Mouse (Mus musculus): ENCODE results near the gene Trim7. TPM values are rescaled to one million over a fixed set of nuclear protein-coding genes. Genes with fewer than 3 reads are reported as not detected.
A peak's percentile ranks its signal among the peaks of the same experiment; 100 is the strongest.
"Not testable (repeated sequence)": the region's sequence is repeated elsewhere in the genome, so short reads cannot be mapped to it uniquely, and the experiment has no call there.

Gene Trim7
- polyA plus RNA-seq, 1 experiment from 2014 or later, result 1.4 TPM

DNA sequence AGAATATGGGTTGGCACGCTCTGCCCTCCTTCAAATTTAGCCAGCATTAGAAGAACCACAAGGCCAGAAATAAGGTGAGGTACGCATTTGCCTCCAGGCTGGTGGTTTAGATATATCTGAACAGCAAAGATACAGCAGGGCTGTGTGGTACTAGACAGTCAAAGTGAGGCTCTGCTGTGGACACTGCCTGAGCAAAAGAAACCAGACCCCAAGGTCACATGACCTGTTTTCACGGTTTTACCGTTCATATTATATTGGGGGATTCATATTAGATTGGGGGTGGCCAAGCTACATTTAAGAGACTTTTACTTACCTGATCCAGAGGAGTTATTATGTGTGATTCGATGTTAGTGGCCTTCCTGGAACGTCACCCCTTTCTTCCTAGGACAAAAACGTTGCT lies 44.8 kb downstream of the Trim7 start:
- ATAC-seq, result no peak
- H3K27ac ChIP-seq (ENCODE audit: low read length), result no peak overlapping the region
- H3K9ac ChIP-seq (replicated peaks; ENCODE audit: low read depth, low read length), result peak overlapping the region; percentile 54
- WGBS, result 32% methylated on average over 7 of the region's 7 CpGs
- peak overlapping the region; percentile 83 for H3K4me2 ChIP-seq (ENCODE audit: low read length)
- H3K36me3 ChIP-seq (ENCODE audit: control insufficient read depth, insufficient read depth), result no peaks in the 10 kb centered on the region
- no peaks in the 10 kb centered on the region for H3K9me3 ChIP-seq (ENCODE audit: control insufficient read depth, low read length)
- H3K4me1 ChIP-seq (replicated peaks; ENCODE audit: control insufficient read depth, insufficient read depth, low read length), result peaks cover 15% of the 10 kb centered on the region
- no peaks in the 10 kb centered on the region; the same call in 1 of the 2 replicates for H3K27me3 ChIP-seq (replicated peaks; ENCODE audit: control insufficient read depth, insufficient read depth, low read length)
- peak overlapping the region; percentile 43 for H3K4me3 ChIP-seq (replicated peaks; ENCODE audit: low read length)

- Histone ChIP-seq H3K4me3 (replicated peaks; ENCODE audit: low read length) (peak within 1 kb of the TSS; percentile 43), H3K9ac (replicated peaks; ENCODE audit: low read depth, low read length) (peak within 1 kb of the TSS; percentile 54), H3K9me3 (ENCODE audit: control insufficient read depth, low read length) (no peaks in the 10 kb centered on the region), H3K36me3 (ENCODE audit: control insufficient read depth, insufficient read depth) (no peaks in the 10 kb centered on the region), H3K4me1 (replicated peaks; ENCODE audit: control insufficient read depth, insufficient read depth, low read length) (peaks cover 15% of the 10 kb centered on the region), H3K27me3 (replicated peaks; ENCODE audit: control insufficient read depth, insufficient read depth, low read length) (no peaks in the 10 kb centered on the region; the same call in 1 of the 2 replicates), H3K27ac (ENCODE audit: low read length) (no peak within 1 kb of the TSS), H3K4me2 (ENCODE audit: low read length) (peak within 1 kb of the TSS; percentile 83)
- peak; percentile 60 for ATAC-seq
- WGBS, result 1% methylated on average over 19 of the region's 19 CpGs
Observed at GRCm38 (mm10) chr11:48871201-48871772, 45.3 kb downstream of the Trim7 start, which contains the start of gene Irgm1. Gene Irgm1, minus strand, starts transcription at chr11:48871683.

- WGBS, result 8% methylated on average over 17 of the region's 17 CpGs
- H3K27ac ChIP-seq (ENCODE audit: low read length), result no peak overlapping the region
- peak; percentile 41 for ATAC-seq
Observed at GRCm38 (mm10) chr11:48871817-48872541, 46.0 kb downstream of the Trim7 start.

GRCm38 (mm10) chr11:48872695-48873300 lies 46.9 kb downstream of the Trim7 start:
- no peaks in the 10 kb centered on the region for H3K9me3 ChIP-seq (ENCODE audit: control insufficient read depth, low read length)
- no peaks in the 10 kb centered on the region; the same call in 1 of the 2 replicates for H3K27me3 ChIP-seq (replicated peaks; ENCODE audit: control insufficient read depth, insufficient read depth, low read length)
- no peaks in the 10 kb centered on the region for H3K36me3 ChIP-seq (ENCODE audit: control insufficient read depth, insufficient read depth)
- no peak for ATAC-seq
- no peak overlapping the region for H3K4me3 ChIP-seq (replicated peaks; ENCODE audit: low read length)
- H3K4me2 ChIP-seq (ENCODE audit: low read length), result no peak overlapping the region
- H3K4me1 ChIP-seq (replicated peaks; ENCODE audit: control insufficient read depth, insufficient read depth, low read length), result peaks cover 15% of the 10 kb centered on the region
- 87% methylated on average over 7 of the region's 7 CpGs for WGBS
- H3K9ac ChIP-seq (replicated peaks; ENCODE audit: low read depth, low read length), result no peak overlapping the region
- no peak overlapping the region for H3K27ac ChIP-seq (ENCODE audit: low read length)

More at GRCm38 (mm10) chr11:48871817-48872541, 46.0 kb downstream of the Trim7 start:
- Histone ChIP-seq H3K9me3 (ENCODE audit: control insufficient read depth, low read length) (no peaks in the 10 kb centered on the region), H3K27me3 (replicated peaks; ENCODE audit: control insufficient read depth, insufficient read depth, low read length) (no peaks in the 10 kb centered on the region; the same call in 1 of the 2 replicates), H3K36me3 (ENCODE audit: control insufficient read depth, insufficient read depth) (no peaks in the 10 kb centered on the region), H3K4me2 (ENCODE audit: low read length) (peak overlapping the region; percentile 83), H3K4me3 (replicated peaks; ENCODE audit: low read length) (peak overlapping the region; percentile 43), H3K9ac (replicated peaks; ENCODE audit: low read depth, low read length) (peak overlapping the region; percentile 54), H3K4me1 (replicated peaks; ENCODE audit: control insufficient read depth, insufficient read depth, low read length) (peaks cover 15% of the 10 kb centered on the region)

DNA sequence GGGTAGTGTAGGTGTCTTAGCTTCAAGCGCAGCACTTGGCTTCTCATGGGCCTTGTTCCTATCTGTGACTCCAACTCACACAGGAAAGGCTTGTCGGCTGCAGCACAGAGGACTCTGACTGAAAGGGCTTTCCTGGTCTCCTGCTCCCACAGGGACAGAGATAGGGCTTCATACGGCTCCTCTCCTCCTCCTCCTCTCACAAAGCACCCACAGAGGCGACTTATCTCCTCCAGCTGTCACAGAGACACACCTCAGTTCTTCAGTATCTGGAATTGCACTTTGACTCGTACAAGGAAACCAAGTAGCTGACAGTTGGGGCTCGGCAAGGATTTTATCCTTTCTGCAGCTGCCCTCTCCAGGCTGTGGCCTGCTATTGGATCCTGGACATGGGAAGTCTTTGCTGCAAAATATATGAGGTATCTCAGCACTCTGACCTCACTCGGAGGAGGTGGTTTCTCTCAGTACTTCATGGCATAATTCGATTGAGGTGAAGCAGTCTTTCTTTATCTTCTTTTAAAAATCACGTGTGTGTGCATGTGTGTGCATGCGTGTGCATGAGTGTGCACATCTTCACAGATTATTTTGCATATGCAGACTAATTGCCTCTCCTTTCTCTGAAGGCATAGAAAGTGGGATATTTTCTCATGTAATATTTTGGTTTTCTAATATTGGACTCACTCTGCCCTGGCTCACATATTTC lies 47.8 kb downstream of the Trim7 start:
- WGBS, result 74% methylated on average over 10 of the region's 10 CpGs

GRCm38 (mm10) chr11:48874465-48874864 lies 48.5 kb downstream of the Trim7 start:
- Histone ChIP-seq H3K9ac (replicated peaks; ENCODE audit: low read depth, low read length) (no peak overlapping the region), H3K27me3 (replicated peaks; ENCODE audit: control insufficient read depth, insufficient read depth, low read length) (no peaks in the 10 kb centered on the region; the same call in 1 of the 2 replicates), H3K36me3 (ENCODE audit: control insufficient read depth, insufficient read depth) (no peaks in the 10 kb centered on the region), H3K27ac (ENCODE audit: low read length) (no peak overlapping the region), H3K9me3 (ENCODE audit: control insufficient read depth, low read length) (no peaks in the 10 kb centered on the region), H3K4me3 (replicated peaks; ENCODE audit: low read length) (no peak overlapping the region), H3K4me1 (replicated peaks; ENCODE audit: control insufficient read depth, insufficient read depth, low read length) (peaks cover 15% of the 10 kb centered on the region), H3K4me2 (ENCODE audit: low read length) (no peak overlapping the region)
- 1% methylated on average over 4 of the region's 4 CpGs for WGBS
- ATAC-seq, result peak; percentile 66

More for the DNA sequence above, 47.8 kb downstream of the Trim7 start:
- no peak overlapping the region for H3K4me2 ChIP-seq (ENCODE audit: low read length)
- no peak overlapping the region for H3K9ac ChIP-seq (replicated peaks; ENCODE audit: low read depth, low read length)
- no peaks in the 10 kb centered on the region for H3K36me3 ChIP-seq (ENCODE audit: control insufficient read depth, insufficient read depth)
- H3K4me1 ChIP-seq (replicated peaks; ENCODE audit: control insufficient read depth, insufficient read depth, low read length), result peaks cover 15% of the 10 kb centered on the region
- no peak for ATAC-seq
- H3K27ac ChIP-seq (ENCODE audit: low read length), result no peak overlapping the region
- H3K9me3 ChIP-seq (ENCODE audit: control insufficient read depth, low read length), result no peaks in the 10 kb centered on the region
- H3K4me3 ChIP-seq (replicated peaks; ENCODE audit: low read length), result no peak overlapping the region
- H3K27me3 ChIP-seq (replicated peaks; ENCODE audit: control insufficient read depth, insufficient read depth, low read length), result no peaks in the 10 kb centered on the region; the same call in 1 of the 2 replicates

GRCm38 (mm10) chr11:48875343-48875837 lies 49.5 kb downstream of the Trim7 start:
- not testable (repeated sequence) for H3K9ac ChIP-seq (replicated peaks; ENCODE audit: low read depth, low read length); H3K4me3 ChIP-seq (replicated peaks; ENCODE audit: low read length); H3K27ac ChIP-seq (ENCODE audit: low read length); H3K9me3 ChIP-seq (ENCODE audit: control insufficient read depth, low read length); H3K4me2 ChIP-seq (ENCODE audit: low read length); ATAC-seq; H3K36me3 ChIP-seq (ENCODE audit: control insufficient read depth, insufficient read depth); H3K27me3 ChIP-seq (replicated peaks; ENCODE audit: control insufficient read depth, insufficient read depth, low read length)
- H3K4me1 ChIP-seq (replicated peaks; ENCODE audit: control insufficient read depth, insufficient read depth, low read length), result peaks cover 15% of the 10 kb centered on the region
- WGBS, result 71% methylated on average over 1 of the region's 1 CpGs

DNA sequence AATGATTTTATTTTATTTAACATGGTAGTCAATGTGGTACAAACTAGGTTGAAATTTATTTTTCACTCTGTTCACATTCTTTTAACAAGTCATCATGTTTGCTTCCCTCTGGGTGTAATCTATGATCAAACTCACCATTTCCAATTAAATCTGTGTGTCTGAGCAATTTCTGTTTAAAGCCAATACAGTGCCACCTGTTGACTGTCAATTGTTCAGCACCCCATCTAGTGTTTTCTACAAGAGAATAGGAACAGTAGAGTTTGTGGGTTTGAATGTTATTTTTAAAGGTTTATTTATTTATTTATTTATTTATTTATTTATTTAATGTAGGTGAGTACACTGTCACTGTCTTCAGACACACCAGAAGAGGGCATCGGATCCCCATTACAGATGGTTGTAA lies 50.7 kb downstream of the Trim7 start:
- Histone ChIP-seq H3K4me3 (replicated peaks; ENCODE audit: low read length) (no peak overlapping the region), H3K9me3 (ENCODE audit: control insufficient read depth, low read length) (no peaks in the 10 kb centered on the region), H3K4me1 (replicated peaks; ENCODE audit: control insufficient read depth, insufficient read depth, low read length) (peaks cover 6% of the 10 kb centered on the region), H3K27me3 (replicated peaks; ENCODE audit: control insufficient read depth, insufficient read depth, low read length) (no peaks in the 10 kb centered on the region; the same call in 1 of the 2 replicates), H3K36me3 (ENCODE audit: control insufficient read depth, insufficient read depth) (no peaks in the 10 kb centered on the region), H3K9ac (replicated peaks; ENCODE audit: low read depth, low read length) (no peak overlapping the region), H3K27ac (ENCODE audit: low read length) (no peak overlapping the region), H3K4me2 (ENCODE audit: low read length) (no peak overlapping the region)
- no peak for ATAC-seq
- WGBS, result 96% methylated on average over 1 of the region's 1 CpGs
